Mouse (Mus musculus): ENCODE data around the gene Zfp423. TPM values are rescaled to one million over a fixed set of nuclear protein-coding genes. Genes with fewer than 3 reads are reported as not detected.

The Zfp423 gene
- polyA plus RNA-seq, 1 experiment from 2014 or later = 2.1 TPM

- 6% methylated on average over 43 of the region's 43 CpGs for WGBS
- H3K4me1 ChIP-seq (ENCODE audit: insufficient read depth, low read depth, low read length) = peaks cover 9% of the 10 kb centered on the region
- ATAC-seq (no peak), DNase-seq (ENCODE audit: low spot score) (no peak)
- no peak for TF ChIP-seq CTCF (IDR thresholded peaks at IDR 0.05)
- no peak for TF ChIP-seq EP300 (IDR thresholded peaks at IDR 0.05)
- no peaks in the 10 kb centered on the region for H3K36me3 ChIP-seq (ENCODE audit: insufficient read depth, low read length)
- no peak overlapping the region for H3K27ac ChIP-seq (ENCODE audit: low read length)
- H3K4me3 ChIP-seq (ENCODE audit: low read depth, low read length) = no peak overlapping the region
- no peaks in the 10 kb centered on the region for H3K9me3 ChIP-seq (ENCODE audit: low read length)
- H3K4me2 ChIP-seq (replicated peaks; ENCODE audit: low read depth, low read length) = peak overlapping the region; percentile 36
- no peak overlapping the region for H3K9ac ChIP-seq (replicated peaks; ENCODE audit: low read depth)
- peaks cover 24% of the 10 kb centered on the region for H3K27me3 ChIP-seq (replicated peaks; ENCODE audit: insufficient read depth, low read length)
Measured at GRCm38 (mm10) chr8:87660029-87660915, 299.1 kb downstream of the Zfp423 start.

- no peak overlapping the region for H3K4me3 ChIP-seq (ENCODE audit: low read depth, low read length)
- no peak for TF ChIP-seq EP300 (IDR thresholded peaks at IDR 0.05)
- no peak for TF ChIP-seq CTCF (IDR thresholded peaks at IDR 0.05)
- no peaks in the 10 kb centered on the region for H3K9me3 ChIP-seq (ENCODE audit: low read length)
- peaks cover 13% of the 10 kb centered on the region; the same call in 1 of the 2 replicates for H3K27me3 ChIP-seq (replicated peaks; ENCODE audit: insufficient read depth, low read length)
- ATAC-seq (no peak), DNase-seq (ENCODE audit: low spot score) (no peak)
- H3K9ac ChIP-seq (replicated peaks; ENCODE audit: low read depth) = no peak overlapping the region
- no peak overlapping the region for H3K27ac ChIP-seq (ENCODE audit: low read length)
- WGBS = 73% methylated on average over 4 of the region's 4 CpGs
- H3K4me1 ChIP-seq (ENCODE audit: insufficient read depth, low read depth, low read length) = peaks cover 6% of the 10 kb centered on the region
- no peak overlapping the region for H3K4me2 ChIP-seq (replicated peaks; ENCODE audit: low read depth, low read length)
- H3K36me3 ChIP-seq (ENCODE audit: insufficient read depth, low read length) = no peaks in the 10 kb centered on the region
Measured at GRCm38 (mm10) chr8:87657488-87657887, 301.9 kb downstream of the Zfp423 start.

GRCm38 (mm10) chr8:87656484-87657230 is 302.7 kb downstream of the Zfp423 start:
- WGBS = 6% methylated on average over 35 of the region's 35 CpGs
- H3K9ac ChIP-seq (replicated peaks; ENCODE audit: low read depth) = no peak overlapping the region
- TF ChIP-seq CTCF (IDR thresholded peaks at IDR 0.05) (no peak), EP300 (IDR thresholded peaks at IDR 0.05) (no peak)
- peak; percentile 60 for DNase-seq (ENCODE audit: low spot score)
- peak; percentile 87 for ATAC-seq
- peak overlapping the region; percentile 66 for H3K4me2 ChIP-seq (replicated peaks; ENCODE audit: low read depth, low read length)
- peak overlapping the region; percentile 35 for H3K4me3 ChIP-seq (ENCODE audit: low read depth, low read length)
- no peaks in the 10 kb centered on the region for H3K9me3 ChIP-seq (ENCODE audit: low read length)
- no peak overlapping the region for H3K27ac ChIP-seq (ENCODE audit: low read length)
- H3K4me1 ChIP-seq (ENCODE audit: insufficient read depth, low read depth, low read length) = peaks cover 6% of the 10 kb centered on the region
- H3K36me3 ChIP-seq (ENCODE audit: insufficient read depth, low read length) = no peaks in the 10 kb centered on the region
- H3K27me3 ChIP-seq (replicated peaks; ENCODE audit: insufficient read depth, low read length) = 0 out of 2 replicates have a peak, but pooled peaks cover 12% of the 10 kb centered on the region

GRCm38 (mm10) chr8:87655946-87656345 is 303.4 kb downstream of the Zfp423 start:
- no peak overlapping the region for H3K4me3 ChIP-seq (ENCODE audit: low read depth, low read length)
- ATAC-seq (no peak), DNase-seq (ENCODE audit: low spot score) (no peak)
- WGBS = 73% methylated on average over 9 of the region's 9 CpGs
- peak overlapping the region; percentile 66; the same call in 1 of the 2 replicates for H3K4me2 ChIP-seq (replicated peaks; ENCODE audit: low read depth, low read length)
- TF ChIP-seq CTCF (IDR thresholded peaks at IDR 0.05) = no peak
- TF ChIP-seq EP300 (IDR thresholded peaks at IDR 0.05) = no peak
- peaks cover 6% of the 10 kb centered on the region; the same call in 1 of the 2 replicates for H3K4me1 ChIP-seq (ENCODE audit: insufficient read depth, low read depth, low read length)
- no peak overlapping the region for H3K9ac ChIP-seq (replicated peaks; ENCODE audit: low read depth)
- 0 out of 2 replicates have a peak, but pooled peaks cover 7% of the 10 kb centered on the region for H3K27me3 ChIP-seq (replicated peaks; ENCODE audit: insufficient read depth, low read length)
- H3K27ac ChIP-seq (ENCODE audit: low read length) = no peak overlapping the region
- no peaks in the 10 kb centered on the region for H3K9me3 ChIP-seq (ENCODE audit: low read length)
- H3K36me3 ChIP-seq (ENCODE audit: insufficient read depth, low read length) = no peaks in the 10 kb centered on the region

- H3K27ac ChIP-seq (ENCODE audit: low read length) = no peak overlapping the region
- H3K4me3 ChIP-seq (ENCODE audit: low read depth, low read length) = no peak overlapping the region
- H3K9me3 ChIP-seq (ENCODE audit: low read length) = no peaks in the 10 kb centered on the region
- no peaks in the 10 kb centered on the region for H3K36me3 ChIP-seq (ENCODE audit: insufficient read depth, low read length)
- H3K4me1 ChIP-seq (ENCODE audit: insufficient read depth, low read depth, low read length) = no peaks in the 10 kb centered on the region
- ATAC-seq (no peak), DNase-seq (ENCODE audit: low spot score) (no peak)
- no peak overlapping the region for H3K9ac ChIP-seq (replicated peaks; ENCODE audit: low read depth)
- TF ChIP-seq EP300 (IDR thresholded peaks at IDR 0.05) = no peak
- no peak for TF ChIP-seq CTCF (IDR thresholded peaks at IDR 0.05)
- 86% methylated on average over 9 of the region's 9 CpGs for WGBS
- H3K4me2 ChIP-seq (replicated peaks; ENCODE audit: low read depth, low read length) = no peak overlapping the region
- H3K27me3 ChIP-seq (replicated peaks; ENCODE audit: insufficient read depth, low read length) = no peaks in the 10 kb centered on the region
Measured at GRCm38 (mm10) chr8:87647781-87648180, 311.6 kb downstream of the Zfp423 start.

GRCm38 (mm10) chr8:87645829-87646483 is 313.4 kb downstream of the Zfp423 start:
- Histone ChIP-seq H3K4me2 (replicated peaks; ENCODE audit: low read depth, low read length) (no peak overlapping the region), H3K4me1 (ENCODE audit: insufficient read depth, low read depth, low read length) (no peaks in the 10 kb centered on the region), H3K27ac (ENCODE audit: low read length) (no peak overlapping the region), H3K4me3 (ENCODE audit: low read depth, low read length) (no peak overlapping the region), H3K9me3 (ENCODE audit: low read length) (no peaks in the 10 kb centered on the region), H3K9ac (replicated peaks; ENCODE audit: low read depth) (no peak overlapping the region), H3K27me3 (replicated peaks; ENCODE audit: insufficient read depth, low read length) (no peaks in the 10 kb centered on the region), H3K36me3 (ENCODE audit: insufficient read depth, low read length) (no peaks in the 10 kb centered on the region)
- ATAC-seq (peak; percentile 68), DNase-seq (ENCODE audit: low spot score) (peak; percentile 16)
- 53% methylated on average over 5 of the region's 5 CpGs for WGBS
- TF ChIP-seq CTCF (IDR thresholded peaks at IDR 0.05) (no peak), EP300 (IDR thresholded peaks at IDR 0.05) (no peak)

All from lung, postnatal 0 days (tissue).